Mouse (Mus musculus): ENCODE measurements at regions not wholly inside any gene's neighbourhood (a gene's known extent, or its start where the extent isn't known, plus 50 kb on each side); places are given as distances from the start of the nearest gene placed in this dataset.

GRCm38 (mm10) chr10:98651599-98651998 lies 262.6 kb upstream of the Atp2b1 start:
- WGBS (ENCODE audit: insufficient replicate concordance): 54% methylated on average over 5 of the region's 5 CpGs
- no peak overlapping the region for H3K27ac ChIP-seq
- H3K36me3 ChIP-seq: no peaks in the 10 kb centered on the region
- peak; percentile 79 for ATAC-seq
- H3K27me3 ChIP-seq (replicated peaks): no peaks in the 10 kb centered on the region
- H3K4me1 ChIP-seq: peaks cover 9% of the 10 kb centered on the region
- H3K9me3 ChIP-seq (replicated peaks): no peaks in the 10 kb centered on the region
- no peak overlapping the region for H3K4me2 ChIP-seq
- H3K9ac ChIP-seq: no peak overlapping the region
- no peak overlapping the region for H3K4me3 ChIP-seq

GRCm38 (mm10) chr10:98652084-98652483 lies 262.1 kb upstream of the Atp2b1 start:
- Histone ChIP-seq H3K27ac (no peak overlapping the region), H3K9ac (no peak overlapping the region), H3K27me3 (replicated peaks) (no peaks in the 10 kb centered on the region), H3K4me1 (peaks cover 9% of the 10 kb centered on the region), H3K4me2 (no peak overlapping the region), H3K36me3 (no peaks in the 10 kb centered on the region), H3K4me3 (no peak overlapping the region), H3K9me3 (replicated peaks) (no peaks in the 10 kb centered on the region)
- WGBS (ENCODE audit: insufficient replicate concordance): 53% methylated on average over 2 of the region's 2 CpGs
- no peak for ATAC-seq

GRCm38 (mm10) chr10:98660747-98661146 lies 253.5 kb upstream of the Atp2b1 start:
- no peak overlapping the region for H3K27ac ChIP-seq
- no peak overlapping the region for H3K4me2 ChIP-seq
- no peaks in the 10 kb centered on the region for H3K36me3 ChIP-seq
- H3K9me3 ChIP-seq (replicated peaks): no peaks in the 10 kb centered on the region
- H3K4me1 ChIP-seq: no peaks in the 10 kb centered on the region
- no peak overlapping the region for H3K9ac ChIP-seq
- no peak overlapping the region for H3K4me3 ChIP-seq
- no peak for ATAC-seq
- H3K27me3 ChIP-seq (replicated peaks): no peaks in the 10 kb centered on the region
- WGBS (ENCODE audit: insufficient replicate concordance): 47% methylated on average over 1 of the region's 1 CpGs

GRCm38 (mm10) chr10:98665936-98666505 lies 248.2 kb upstream of the Atp2b1 start:
- H3K27me3 ChIP-seq (replicated peaks): no peaks in the 10 kb centered on the region
- 83% methylated on average over 3 of the region's 3 CpGs for WGBS (ENCODE audit: insufficient replicate concordance)
- H3K36me3 ChIP-seq: no peaks in the 10 kb centered on the region
- H3K4me2 ChIP-seq: no peak overlapping the region
- no peak overlapping the region for H3K4me3 ChIP-seq
- no peak overlapping the region for H3K9ac ChIP-seq
- ATAC-seq: no peak
- no peak overlapping the region for H3K27ac ChIP-seq
- H3K4me1 ChIP-seq: no peaks in the 10 kb centered on the region
- no peaks in the 10 kb centered on the region for H3K9me3 ChIP-seq (replicated peaks)

GRCm38 (mm10) chr10:98667728-98668127 lies 246.5 kb upstream of the Atp2b1 start:
- Histone ChIP-seq H3K9me3 (replicated peaks) (no peaks in the 10 kb centered on the region), H3K27ac (no peak overlapping the region), H3K4me3 (no peak overlapping the region), H3K27me3 (replicated peaks) (no peaks in the 10 kb centered on the region), H3K9ac (no peak overlapping the region), H3K36me3 (no peaks in the 10 kb centered on the region), H3K4me1 (no peaks in the 10 kb centered on the region), H3K4me2 (no peak overlapping the region)
- WGBS (ENCODE audit: insufficient replicate concordance): 79% methylated on average over 1 of the region's 1 CpGs
- no peak for ATAC-seq

- Histone ChIP-seq H3K9ac (no peak overlapping the region), H3K36me3 (no peaks in the 10 kb centered on the region), H3K27ac (no peak overlapping the region), H3K4me3 (no peak overlapping the region), H3K9me3 (replicated peaks) (no peaks in the 10 kb centered on the region), H3K4me2 (no peak overlapping the region), H3K4me1 (no peaks in the 10 kb centered on the region), H3K27me3 (replicated peaks) (no peaks in the 10 kb centered on the region)
- no peak for ATAC-seq
- WGBS (ENCODE audit: insufficient replicate concordance): 60% methylated on average over 1 of the region's 1 CpGs
These were observed 240.1 kb upstream of the Atp2b1 start for GRCm38 (mm10) chr10:98674131-98674530.

GRCm38 (mm10) chr10:98676907-98677306 lies 237.3 kb upstream of the Atp2b1 start:
- Histone ChIP-seq H3K27ac (no peak overlapping the region), H3K36me3 (no peaks in the 10 kb centered on the region), H3K27me3 (replicated peaks) (no peaks in the 10 kb centered on the region), H3K9ac (no peak overlapping the region), H3K4me3 (no peak overlapping the region), H3K9me3 (replicated peaks) (no peaks in the 10 kb centered on the region), H3K4me1 (no peaks in the 10 kb centered on the region), H3K4me2 (no peak overlapping the region)
- ATAC-seq: no peak
- WGBS (ENCODE audit: insufficient replicate concordance): 62% methylated on average over 2 of the region's 2 CpGs

- H3K27ac ChIP-seq: no peak overlapping the region
- H3K9me3 ChIP-seq (replicated peaks): no peaks in the 10 kb centered on the region
- ATAC-seq: no peak
- no peaks in the 10 kb centered on the region for H3K36me3 ChIP-seq
- no peak overlapping the region for H3K9ac ChIP-seq
- H3K4me3 ChIP-seq: no peak overlapping the region
- H3K4me1 ChIP-seq: no peaks in the 10 kb centered on the region
- H3K27me3 ChIP-seq (replicated peaks): no peaks in the 10 kb centered on the region
- WGBS (ENCODE audit: insufficient replicate concordance): 61% methylated on average over 4 of the region's 4 CpGs
- H3K4me2 ChIP-seq: no peak overlapping the region
These were observed 236.0 kb upstream of the Atp2b1 start for GRCm38 (mm10) chr10:98678234-98678633.

- Histone ChIP-seq H3K27ac (no peak overlapping the region), H3K4me2 (no peak overlapping the region), H3K4me3 (no peak overlapping the region), H3K27me3 (replicated peaks) (no peaks in the 10 kb centered on the region), H3K36me3 (no peaks in the 10 kb centered on the region), H3K4me1 (no peaks in the 10 kb centered on the region), H3K9ac (no peak overlapping the region), H3K9me3 (replicated peaks) (no peaks in the 10 kb centered on the region)
- 50% methylated on average over 1 of the region's 1 CpGs for WGBS (ENCODE audit: insufficient replicate concordance)
- no peak for ATAC-seq
These were observed 231.8 kb upstream of the Atp2b1 start for GRCm38 (mm10) chr10:98682436-98682835.

GRCm38 (mm10) chr10:98684195-98684594 lies 230.0 kb upstream of the Atp2b1 start:
- Histone ChIP-seq H3K27me3 (replicated peaks) (no peaks in the 10 kb centered on the region), H3K9me3 (replicated peaks) (no peaks in the 10 kb centered on the region), H3K4me3 (no peak overlapping the region), H3K4me1 (no peaks in the 10 kb centered on the region), H3K27ac (no peak overlapping the region), H3K4me2 (peak overlapping the region; percentile 14), H3K9ac (no peak overlapping the region), H3K36me3 (no peaks in the 10 kb centered on the region)
- no peak for ATAC-seq
- WGBS (ENCODE audit: insufficient replicate concordance): 20% methylated on average over 12 of the region's 12 CpGs

- Histone ChIP-seq H3K9me3 (replicated peaks) (no peaks in the 10 kb centered on the region), H3K27me3 (replicated peaks) (no peaks in the 10 kb centered on the region), H3K36me3 (no peaks in the 10 kb centered on the region), H3K4me2 (no peak overlapping the region), H3K4me3 (no peak overlapping the region), H3K9ac (no peak overlapping the region), H3K27ac (no peak overlapping the region), H3K4me1 (no peaks in the 10 kb centered on the region)
- ATAC-seq: no peak
- 61% methylated on average over 8 of the region's 8 CpGs for WGBS (ENCODE audit: insufficient replicate concordance)
These were observed 229.5 kb upstream of the Atp2b1 start for GRCm38 (mm10) chr10:98684707-98685106.

- Histone ChIP-seq H3K9ac (no peak overlapping the region), H3K4me2 (no peak overlapping the region), H3K27ac (no peak overlapping the region), H3K36me3 (no peaks in the 10 kb centered on the region), H3K4me3 (no peak overlapping the region), H3K9me3 (replicated peaks) (no peaks in the 10 kb centered on the region), H3K27me3 (replicated peaks) (no peaks in the 10 kb centered on the region), H3K4me1 (no peaks in the 10 kb centered on the region)
- no peak for ATAC-seq
- WGBS (ENCODE audit: insufficient replicate concordance): 53% methylated on average over 2 of the region's 2 CpGs
These were observed 228.5 kb upstream of the Atp2b1 start for GRCm38 (mm10) chr10:98685739-98686138.

- Histone ChIP-seq H3K9me3 (replicated peaks) (no peaks in the 10 kb centered on the region), H3K27me3 (replicated peaks) (no peaks in the 10 kb centered on the region), H3K36me3 (no peaks in the 10 kb centered on the region), H3K4me1 (no peaks in the 10 kb centered on the region), H3K4me3 (no peak overlapping the region), H3K27ac (no peak overlapping the region), H3K4me2 (no peak overlapping the region), H3K9ac (no peak overlapping the region)
- ATAC-seq: no peak
These were observed 227.8 kb upstream of the Atp2b1 start for GRCm38 (mm10) chr10:98686370-98686769.
